Mouse (Mus musculus): ENCODE measurements at regions not wholly inside any gene's neighbourhood (a gene's known extent, or its start where the extent isn't known, plus 50 kb on each side); places are given as distances from the start of the nearest gene placed in this dataset.
A peak's percentile ranks its signal among the peaks of the same experiment; 100 is the strongest.

GRCm38 (mm10) chr15:27303856-27304255, 162.6 kb upstream of the Ank start:
- no peak for DNase-seq

DNA sequence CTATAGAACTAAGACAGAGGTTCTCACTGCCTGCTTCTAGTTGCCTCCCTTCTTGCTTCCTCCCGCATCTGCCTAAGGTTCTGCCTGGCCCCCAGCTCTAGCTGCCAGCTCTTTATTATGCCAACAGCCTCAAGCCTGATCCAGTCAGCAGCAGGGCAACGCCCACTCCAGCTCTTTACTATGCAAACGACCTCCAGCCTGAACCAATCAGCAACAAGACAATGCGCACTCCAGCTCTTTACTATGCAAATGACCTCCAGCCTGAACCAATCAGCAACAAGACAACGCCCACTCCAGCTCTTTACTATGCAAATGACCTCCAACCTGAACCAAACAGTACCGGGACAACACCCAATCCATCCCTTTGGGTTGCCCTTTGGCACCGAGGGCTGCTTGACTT, 162.2 kb upstream of the Ank start:
- no peak for DNase-seq

DNA sequence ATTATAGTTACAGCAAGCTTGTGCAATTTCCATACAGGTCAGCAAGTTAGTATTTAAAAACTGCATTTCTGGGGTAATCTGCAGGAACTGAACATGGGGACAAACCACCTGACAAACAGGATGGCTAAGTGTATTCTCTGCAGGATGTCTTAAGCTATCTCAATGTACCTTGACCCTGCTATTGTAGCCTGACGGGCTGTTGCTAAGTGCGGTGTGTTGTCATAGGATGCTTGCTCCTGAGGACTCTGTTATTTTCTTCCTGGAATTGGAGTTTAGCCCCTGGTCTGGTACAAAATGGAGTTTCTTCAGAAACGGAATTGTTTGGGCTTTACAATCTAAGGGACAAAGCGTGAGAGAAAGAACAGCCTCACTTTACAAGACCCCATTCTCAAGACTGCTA, 161.4 kb upstream of the Ank start:
- DNase-seq = no peak

DNA sequence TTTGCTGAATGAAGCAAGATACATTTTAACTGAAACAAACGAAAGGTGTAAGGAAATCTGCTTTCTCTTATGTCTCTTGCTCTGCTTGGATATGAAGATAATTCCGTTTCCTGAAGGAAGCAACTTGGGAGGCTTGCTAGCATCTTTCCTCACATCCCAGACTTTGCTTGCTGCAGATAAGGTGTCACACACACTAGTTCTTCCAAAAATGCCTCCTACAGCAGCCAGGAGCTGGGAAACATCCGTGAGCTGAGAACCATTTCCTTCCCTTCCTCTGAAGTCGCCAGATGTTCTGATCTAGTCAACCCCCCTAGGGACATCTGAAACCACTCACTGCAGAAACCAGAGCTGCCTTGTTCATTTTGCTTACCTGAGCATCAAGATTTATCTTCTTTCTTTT, 157.8 kb upstream of the Ank start:
- no peak for DNase-seq

DNA sequence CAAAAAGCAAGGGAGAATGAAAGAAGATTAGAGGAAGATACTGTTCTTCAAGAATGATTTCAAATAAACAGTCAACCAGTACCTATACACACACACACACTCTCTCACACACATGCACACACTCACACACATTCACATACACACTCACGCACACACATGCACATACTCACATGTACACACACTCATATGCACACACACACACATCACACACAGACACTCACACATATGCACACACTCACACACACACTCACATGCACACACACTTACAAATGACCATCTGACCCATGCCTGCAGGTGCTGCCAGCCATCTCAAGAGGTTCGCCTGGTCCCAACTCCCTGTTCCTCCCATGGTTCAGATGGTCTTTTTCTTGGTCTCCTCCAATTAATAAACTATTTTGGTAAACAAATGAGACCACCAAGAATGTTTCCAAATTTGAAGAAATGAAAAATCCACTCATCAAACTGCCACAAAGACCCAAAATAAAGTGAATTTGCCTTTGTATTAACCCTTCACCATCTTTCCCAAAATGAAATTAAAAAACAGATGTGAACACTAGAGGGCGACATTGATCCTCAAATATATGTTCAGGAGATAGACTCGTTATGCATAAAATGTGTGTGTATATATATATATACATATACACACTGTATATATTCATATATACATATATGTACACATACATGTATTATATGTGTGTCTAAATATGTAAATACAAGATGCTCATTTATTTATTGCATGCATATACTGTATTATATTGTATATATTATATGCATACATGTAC, 150.3 kb upstream of the Ank start:
- DNase-seq = peak in 1 of 2 experiments; percentile 40

DNA sequence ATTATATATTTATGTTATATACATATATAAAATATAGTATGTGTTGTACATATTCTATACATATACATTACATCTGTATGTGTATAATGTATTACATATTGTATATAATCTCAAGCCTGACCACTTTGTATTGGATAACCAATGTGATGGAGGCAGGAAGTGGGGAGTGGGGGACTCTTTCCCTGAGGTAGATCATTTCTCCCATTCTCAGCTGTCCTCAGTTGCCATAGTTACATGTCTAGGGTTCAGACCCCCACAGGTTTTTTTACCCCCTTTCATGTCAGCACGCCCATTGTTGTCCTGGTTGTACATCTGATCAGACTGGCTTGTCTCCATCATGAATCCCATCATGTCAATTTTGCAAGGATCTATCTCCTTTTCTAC, 149.7 kb upstream of the Ank start:
- DNase-seq = no peak

DNA sequence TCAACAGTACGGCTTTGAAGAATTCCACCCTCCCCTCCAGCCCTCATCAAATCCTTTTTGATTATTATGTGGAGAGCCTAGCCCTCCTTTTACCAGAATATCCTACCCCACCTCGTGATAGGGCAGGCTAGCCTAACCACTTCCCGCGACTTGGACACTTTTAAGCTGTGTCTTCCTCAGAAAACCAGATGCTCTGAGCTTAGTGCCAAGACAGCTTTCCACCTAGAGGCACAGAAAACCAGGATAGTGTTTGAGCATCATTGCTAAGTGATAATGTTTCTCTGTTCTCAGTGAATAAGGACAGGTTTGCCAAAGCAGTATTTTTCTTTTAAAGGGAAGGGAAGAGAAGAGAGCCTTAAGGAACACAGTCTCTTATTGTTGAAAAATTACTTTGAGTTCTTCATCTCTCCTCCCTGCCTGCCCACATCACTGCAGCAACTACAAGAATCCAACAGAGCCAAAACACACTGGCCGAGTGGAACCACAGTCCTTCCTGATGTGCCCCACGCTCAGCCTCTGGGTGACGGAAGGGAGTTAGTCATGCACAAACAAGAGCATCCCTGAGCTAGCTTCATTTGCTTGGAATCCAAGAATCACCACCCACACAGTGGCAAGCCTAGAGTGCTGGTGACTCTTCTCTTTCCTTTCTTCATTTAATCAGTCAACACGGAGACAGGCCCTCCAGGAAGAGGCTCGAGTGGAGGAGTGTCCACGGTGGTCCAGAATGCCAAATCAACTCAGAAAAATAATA, 144.4 kb upstream of the Ank start:
- DNase-seq = no peak

DNA sequence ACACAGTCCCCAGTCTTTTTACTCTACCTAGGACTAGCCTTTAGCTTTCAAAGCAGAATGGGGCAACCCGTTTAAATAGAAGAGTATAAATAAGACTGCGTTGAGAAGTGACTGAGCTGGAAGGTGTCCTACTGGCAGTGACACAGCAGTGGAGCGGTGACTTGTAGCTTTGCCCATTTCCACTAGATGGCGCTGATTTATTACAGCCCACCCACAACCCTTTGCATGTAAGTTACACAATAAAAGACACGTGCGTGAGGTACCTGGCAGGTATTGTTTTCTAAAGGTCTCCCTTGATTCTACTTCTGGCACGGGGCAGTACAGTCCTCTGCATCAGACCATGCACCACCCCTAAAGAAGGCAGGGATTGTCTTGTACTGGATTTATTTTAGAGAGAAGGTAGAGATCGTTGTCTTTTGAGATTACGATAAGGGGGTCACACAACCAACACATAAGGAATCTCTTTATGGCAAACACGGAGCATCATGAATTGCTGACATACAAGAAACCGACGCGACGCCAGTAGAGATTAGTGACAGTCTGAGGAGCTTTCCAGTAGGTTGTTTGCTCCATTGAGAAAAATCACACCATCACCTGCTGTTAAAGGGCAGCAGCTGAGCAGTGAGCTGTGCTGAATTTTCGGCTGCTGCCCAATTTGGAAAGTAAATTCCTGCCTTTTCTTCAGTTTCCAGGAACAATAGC, 140.5 kb upstream of the Ank start:
- DNase-seq = peak; percentile 83 to 86

- peak in 1 of 2 experiments; percentile 44 for DNase-seq
Measured at GRCm38 (mm10) chr15:27326549-27326876, 140.0 kb upstream of the Ank start.

- DNase-seq = no peak
Measured at GRCm38 (mm10) chr15:27327744-27328143, 138.7 kb upstream of the Ank start.

DNA sequence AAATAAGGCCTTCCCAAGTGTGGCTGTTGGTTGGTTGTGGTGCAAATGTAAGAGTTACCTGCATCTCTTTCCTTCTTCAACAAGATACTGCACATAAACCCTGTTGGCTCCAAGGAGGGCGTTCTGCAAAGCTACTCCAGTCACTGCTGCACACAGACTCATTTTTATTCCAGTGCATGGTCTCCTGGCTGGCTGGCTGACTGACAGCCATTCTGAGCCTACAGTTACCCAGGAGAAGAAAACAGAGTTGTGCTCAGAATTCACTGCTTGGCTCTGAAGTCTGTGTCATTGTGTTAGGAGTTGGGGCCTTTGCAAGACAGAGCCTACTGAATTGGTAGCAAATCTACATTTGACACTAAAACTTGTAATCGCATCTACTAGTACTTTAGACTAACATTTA, 138.0 kb upstream of the Ank start:
- DNase-seq = no peak

DNA sequence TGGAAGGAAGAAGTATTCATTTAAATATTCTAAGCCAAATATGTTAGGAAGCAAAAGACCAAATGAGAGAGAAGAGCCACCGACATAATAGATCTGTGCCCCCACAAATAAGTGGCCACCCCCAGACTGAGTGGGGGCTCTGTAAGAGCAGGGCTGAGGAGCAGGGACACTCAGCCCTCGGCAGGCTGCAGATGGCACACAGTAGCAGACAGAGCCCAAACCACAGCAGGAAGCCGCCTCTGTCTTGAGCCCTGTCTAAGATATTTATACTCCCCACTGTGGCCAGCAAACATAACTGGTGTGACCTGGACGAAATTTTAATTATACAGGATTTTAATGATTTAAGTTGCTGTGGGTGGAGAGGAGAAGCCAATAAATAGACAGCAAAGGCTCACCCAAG, 126.4 kb upstream of the Ank start:
- DNase-seq = peak; percentile 35 to 50

GRCm38 (mm10) chr15:27341518-27341976, 124.9 kb upstream of the Ank start:
- peak; percentile 73 to 78 for DNase-seq

DNA sequence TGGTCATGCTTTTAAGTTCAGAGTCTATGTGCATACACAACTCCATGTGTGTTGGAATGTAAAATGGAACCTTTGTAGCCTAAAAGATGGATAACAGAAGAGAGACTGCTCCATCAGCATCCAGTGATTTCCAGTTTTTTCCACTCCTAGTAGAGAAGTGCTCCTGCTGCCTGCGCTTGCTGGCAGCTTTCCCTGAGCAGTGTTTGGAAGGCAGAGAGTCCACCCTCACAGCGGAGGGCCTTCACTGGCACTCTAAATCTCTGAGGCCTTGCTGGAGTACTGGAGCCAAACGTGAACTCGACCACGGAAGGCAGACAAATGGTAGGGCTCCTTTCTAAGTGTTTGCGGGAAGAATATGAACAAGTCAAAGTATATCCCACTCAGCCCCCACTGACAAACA, 108.0 kb upstream of the Ank start:
- DNase-seq = peak; percentile 61 to 71

- DNase-seq = no peak
Measured at GRCm38 (mm10) chr15:27359271-27359670, 107.2 kb upstream of the Ank start.

GRCm38 (mm10) chr15:27374517-27374916, 92.0 kb upstream of the Ank start:
- no peak for DNase-seq

GRCm38 (mm10) chr15:27378601-27379094, 87.8 kb upstream of the Ank start:
- no peak for DNase-seq

DNA sequence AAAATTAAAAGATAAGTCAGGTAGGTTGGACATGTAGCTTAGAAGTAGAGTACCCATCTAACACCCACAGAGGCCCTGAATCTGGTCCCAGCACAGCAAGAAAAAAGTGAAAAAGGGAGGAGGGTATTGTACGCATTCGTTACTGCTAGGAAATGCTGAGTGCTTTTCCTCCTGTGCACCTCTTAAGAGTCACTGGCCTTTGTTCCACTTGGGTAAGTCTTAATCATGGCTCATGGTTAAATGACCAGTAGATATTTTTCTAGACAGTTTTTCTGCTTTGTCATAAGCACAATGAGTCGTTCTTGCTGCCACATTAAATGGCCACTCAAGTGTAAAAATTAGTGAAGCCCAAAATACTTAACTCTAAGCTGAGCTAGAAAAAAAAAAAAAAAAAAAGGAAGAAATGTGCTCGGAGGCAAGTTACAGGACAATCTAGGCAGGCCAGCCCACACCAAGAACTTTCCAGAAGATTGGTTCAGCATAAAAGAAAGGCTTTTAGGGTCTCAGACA, 86.0 kb upstream of the Ank start:
- DNase-seq = no peak

GRCm38 (mm10) chr15:27381565-27381964, 84.9 kb upstream of the Ank start:
- DNase-seq = no peak

DNA sequence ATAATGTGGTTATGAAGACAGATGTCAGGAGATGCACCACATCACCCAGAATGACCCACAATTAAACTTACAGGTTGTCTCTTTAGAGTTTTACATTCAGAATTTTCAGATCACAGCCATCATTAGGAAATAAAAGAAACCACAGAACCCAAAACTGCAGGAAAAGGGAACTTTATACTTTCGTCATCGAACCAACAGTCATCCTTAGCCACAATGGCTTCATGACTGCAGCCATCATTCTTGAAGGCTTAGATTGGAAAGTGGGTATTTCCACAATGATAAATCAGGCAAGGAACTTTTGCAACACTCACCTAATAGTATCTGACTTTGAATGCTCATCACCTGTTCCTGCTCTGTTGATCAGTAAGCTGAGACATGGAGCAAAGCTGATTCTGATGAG, 75.9 kb upstream of the Ank start:
- DNase-seq = no peak

DNA sequence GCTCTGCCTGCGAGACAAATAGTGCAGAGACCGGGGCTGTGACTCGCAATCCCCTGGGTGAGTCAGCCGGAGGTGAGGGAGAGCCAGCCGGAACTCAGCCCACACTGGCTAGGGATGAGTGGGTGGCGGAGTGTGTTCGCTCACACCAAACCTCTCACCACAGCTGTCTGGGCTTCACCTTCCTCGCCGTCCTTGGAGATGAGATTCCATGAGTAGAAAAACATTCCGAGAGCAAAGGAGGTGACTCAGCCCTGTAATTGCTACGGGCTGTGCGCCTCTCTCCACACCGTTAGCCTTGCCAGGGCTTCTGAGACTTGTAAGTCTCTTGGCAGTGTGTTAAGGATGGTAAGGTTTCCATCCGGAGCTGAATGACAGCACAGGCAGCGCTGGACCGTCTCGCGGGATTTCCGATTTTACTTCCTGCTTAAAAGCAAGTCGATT, 60.7 kb upstream of the Ank start:
- DNase-seq = no peak

- no peak for DNase-seq
Measured at GRCm38 (mm10) chr15:27409856-27410255, 56.6 kb upstream of the Ank start.

DNA sequence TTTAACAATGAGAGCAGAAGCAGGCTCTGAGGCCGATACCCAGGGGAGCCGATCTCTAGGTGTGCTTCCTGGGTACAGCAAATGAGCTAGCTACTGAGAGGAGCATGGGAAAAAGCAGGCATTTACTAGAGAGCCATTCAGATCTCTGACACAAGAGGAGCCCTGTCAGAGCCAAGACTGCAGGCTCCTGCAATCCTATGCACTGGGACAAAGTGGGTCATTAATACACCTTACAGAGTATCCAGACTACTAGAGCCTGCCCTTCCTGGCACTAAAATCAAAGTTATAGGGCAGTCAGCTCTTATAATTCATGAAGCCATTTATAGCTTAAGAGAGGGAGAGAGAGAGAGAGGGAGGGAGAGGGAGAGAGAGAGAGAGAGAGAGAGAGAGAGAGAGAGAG, 54.2 kb upstream of the Ank start:
- DNase-seq = no peak

Data from cerebellum, postnatal 14 days (tissue).